Mouse (Mus musculus) cortical plate, adult 2 months (tissue): ENCODE measurements around the gene Kcne1. TPM values are rescaled to one million over a fixed set of nuclear protein-coding genes. Genes with fewer than 3 reads are reported as not detected.

Experiments
- H3K27ac ChIP-seq: fragments of 200-500 bp; 2 replicates; pipeline ENCODE4 v1.5.1; 2012; ENCODE audit warnings: low read length, control low read depth, inconsistent platforms; ENCODE audit not compliant: insufficient read depth
- H3K4me1 ChIP-seq: fragments of 200-500 bp; 2 replicates; pipeline ENCODE4 v1.6.1; 2011; ENCODE audit warnings: low read length; ENCODE audit not compliant: control insufficient read depth, insufficient read depth
- H3K4me3 ChIP-seq: fragments of 200-500 bp; 2 replicates; pipeline ENCODE4 v1.5.1; 2011; ENCODE audit warnings: mild to moderate bottlenecking, low read length, control low read depth; ENCODE audit not compliant: insufficient read depth
- CTCF ChIP-seq: fragments of 200-500 bp; IDR thresholded peaks from 2 replicates; pipeline ENCODE4 v1.5.1; 2011; ENCODE audit warnings: mild to moderate bottlenecking, control low read depth, low read length; ENCODE audit not compliant: insufficient read depth; ENCODE audit errors: extremely low read depth
- POLR2A ChIP-seq: fragments of 200-500 bp; IDR thresholded peaks from 2 replicates; pipeline ENCODE4 v1.6.1; 2011; ENCODE audit warnings: mild to moderate bottlenecking, low read length, control low read depth; ENCODE audit not compliant: insufficient read depth; ENCODE audit errors: extremely low read depth
- polyA plus RNA-seq: library from polyadenylated mRNA; depleted of rRNA; stranded (reverse); fragments of >200 nt; gene quantifications from 2 replicates; pipeline ENCODE4 v1.2.3, GENCODE M21; 2012

The Kcne1 gene
- polyA plus RNA-seq, 1 experiment, result not detected

DNA sequence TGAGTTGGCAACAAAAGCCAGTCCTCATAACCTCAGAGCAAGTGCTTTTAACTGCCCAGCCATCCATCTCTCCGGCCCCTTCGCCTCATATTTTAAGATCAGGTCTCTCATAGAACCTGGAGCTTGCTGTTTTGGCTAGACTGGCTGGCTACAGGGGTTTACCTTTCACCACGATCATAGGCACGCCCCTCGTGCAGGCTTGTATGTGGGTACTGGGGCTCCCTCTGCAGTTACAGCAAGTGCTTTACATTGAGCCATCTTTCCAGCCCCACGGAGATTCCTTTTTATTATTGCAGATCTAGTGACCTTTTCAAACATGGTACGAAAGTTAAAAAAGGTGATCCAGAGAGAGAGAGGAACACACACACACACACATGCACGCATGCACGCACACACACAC lies 24.7 kb downstream of the Kcne1 start:
- Histone ChIP-seq H3K4me1 (no peaks in the 10 kb centered on the region), H3K4me3 (no peak overlapping the region), H3K27ac (no peak overlapping the region)
- 0 out of 2 replicates have a peak, but pooled peaks have one; percentile 25 for TF ChIP-seq CTCF
- TF ChIP-seq POLR2A, result no peak

DNA sequence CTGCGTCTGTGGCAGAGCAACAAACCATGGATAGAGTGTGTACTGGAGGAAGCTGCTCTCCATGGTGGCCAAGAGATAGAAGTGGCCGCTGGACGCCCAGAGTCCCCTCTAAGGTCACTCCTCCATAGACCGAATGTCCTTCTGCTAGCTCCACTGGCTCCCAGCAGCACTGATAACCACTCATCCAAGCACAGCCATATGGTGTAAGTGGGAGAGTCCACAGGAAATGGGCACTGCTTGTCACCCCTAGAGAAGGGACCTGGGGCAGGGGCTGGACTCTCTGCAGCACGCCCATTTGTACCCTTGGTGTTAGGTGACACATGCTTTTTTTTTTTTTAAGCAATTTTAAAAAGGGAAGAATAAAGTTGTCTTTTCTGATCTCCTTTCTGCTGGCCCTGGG lies 28.3 kb downstream of the Kcne1 start:
- Histone ChIP-seq H3K4me3 (no peak overlapping the region), H3K27ac (no peak overlapping the region), H3K4me1 (no peaks in the 10 kb centered on the region)
- TF ChIP-seq POLR2A (no peak), CTCF (no peak)

GRCm38 (mm10) chr16:92327911-92328310 lies 31.4 kb downstream of the Kcne1 start:
- Histone ChIP-seq H3K4me3 (no peak overlapping the region), H3K27ac (no peak overlapping the region), H3K4me1 (no peaks in the 10 kb centered on the region)
- TF ChIP-seq CTCF (no peak), POLR2A (no peak)

DNA sequence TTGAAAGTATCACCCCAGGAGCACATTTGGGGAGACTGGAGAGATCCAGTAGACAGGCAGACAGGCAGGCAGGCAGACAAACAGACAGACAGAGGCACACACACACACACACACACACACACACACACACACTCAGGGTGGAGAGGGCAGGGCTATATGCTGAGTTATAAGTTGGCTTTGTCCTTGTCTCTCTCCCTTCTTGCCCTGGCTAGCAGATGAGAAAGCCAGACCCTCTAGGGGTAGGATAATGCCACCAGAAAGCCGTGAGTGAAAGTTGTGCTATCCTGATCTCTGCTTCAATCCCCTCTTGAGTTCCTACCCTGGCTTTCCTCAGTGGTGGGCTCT lies 34.2 kb downstream of the Kcne1 start:
- TF ChIP-seq CTCF (no peak), POLR2A (no peak)
- no peak overlapping the region for H3K4me3 ChIP-seq
- H3K4me1 ChIP-seq, result no peaks in the 10 kb centered on the region
- H3K27ac ChIP-seq, result no peak overlapping the region

DNA sequence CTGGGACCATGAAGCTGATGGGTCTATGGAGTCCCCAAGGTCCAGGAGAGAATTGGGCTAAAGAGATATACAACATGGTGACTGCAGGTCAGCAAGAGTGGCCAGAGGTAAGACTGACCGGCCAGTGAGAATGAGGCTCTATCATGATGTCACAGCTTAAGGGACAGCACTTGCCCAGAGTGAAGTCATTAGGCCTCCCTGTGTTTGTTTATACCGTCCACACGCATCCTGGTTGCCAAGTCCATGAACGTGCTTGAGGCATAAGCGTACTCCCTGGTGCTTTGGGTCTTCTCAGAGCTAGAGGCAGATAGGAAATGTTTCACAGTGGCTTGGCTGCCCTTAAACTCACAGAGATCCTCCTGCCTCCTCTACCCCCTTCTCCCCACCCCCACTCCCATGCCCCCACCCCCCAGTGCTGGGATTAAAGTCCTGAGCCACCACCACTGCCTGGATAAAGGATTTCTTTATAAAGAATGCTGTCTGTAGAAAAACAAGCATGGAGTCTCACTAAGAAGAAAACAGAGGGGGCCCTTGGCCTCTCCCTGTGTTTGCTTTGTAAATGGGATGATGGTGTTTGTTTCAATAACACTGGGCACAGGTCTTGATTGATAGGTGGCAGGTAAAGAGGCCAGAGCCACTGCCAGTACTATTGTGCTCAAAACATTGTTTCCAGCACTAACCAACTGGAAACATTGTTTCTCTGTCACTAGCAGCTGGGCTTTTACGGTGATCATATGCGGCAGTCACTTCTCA lies 34.8 kb downstream of the Kcne1 start:
- Histone ChIP-seq H3K4me1 (no peaks in the 10 kb centered on the region), H3K27ac (no peak overlapping the region), H3K4me3 (no peak overlapping the region)
- no peak for TF ChIP-seq CTCF
- TF ChIP-seq POLR2A, result no peak

- no peak within 1 kb of the TSS for H3K27ac ChIP-seq
- TF ChIP-seq CTCF (no peak), POLR2A (no peak)
- peaks cover 2% of the 10 kb centered on the region; the same call in 1 of the 2 replicates for H3K4me1 ChIP-seq
- no peak within 1 kb of the TSS for H3K4me3 ChIP-seq
These were observed 37.9 kb downstream of the Kcne1 start, which contains the start of gene Fam243 for GRCm38 (mm10) chr16:92321341-92321740. Gene Fam243, minus strand, starts transcription at chr16:92321441.

GRCm38 (mm10) chr16:92320361-92320760 lies 38.9 kb downstream of the Kcne1 start:
- H3K27ac ChIP-seq, result no peak overlapping the region
- no peak overlapping the region for H3K4me3 ChIP-seq
- TF ChIP-seq CTCF (no peak), POLR2A (no peak)
- H3K4me1 ChIP-seq, result peaks cover 2% of the 10 kb centered on the region; the same call in 1 of the 2 replicates

- Histone ChIP-seq H3K4me1 (peaks cover 2% of the 10 kb centered on the region; the same call in 1 of the 2 replicates), H3K4me3 (no peak overlapping the region), H3K27ac (no peak overlapping the region)
- peak; percentile 31; the same call in 1 of the 2 replicates for TF ChIP-seq CTCF
- no peak for TF ChIP-seq POLR2A
These were observed 39.7 kb downstream of the Kcne1 start for GRCm38 (mm10) chr16:92319353-92320109.

DNA sequence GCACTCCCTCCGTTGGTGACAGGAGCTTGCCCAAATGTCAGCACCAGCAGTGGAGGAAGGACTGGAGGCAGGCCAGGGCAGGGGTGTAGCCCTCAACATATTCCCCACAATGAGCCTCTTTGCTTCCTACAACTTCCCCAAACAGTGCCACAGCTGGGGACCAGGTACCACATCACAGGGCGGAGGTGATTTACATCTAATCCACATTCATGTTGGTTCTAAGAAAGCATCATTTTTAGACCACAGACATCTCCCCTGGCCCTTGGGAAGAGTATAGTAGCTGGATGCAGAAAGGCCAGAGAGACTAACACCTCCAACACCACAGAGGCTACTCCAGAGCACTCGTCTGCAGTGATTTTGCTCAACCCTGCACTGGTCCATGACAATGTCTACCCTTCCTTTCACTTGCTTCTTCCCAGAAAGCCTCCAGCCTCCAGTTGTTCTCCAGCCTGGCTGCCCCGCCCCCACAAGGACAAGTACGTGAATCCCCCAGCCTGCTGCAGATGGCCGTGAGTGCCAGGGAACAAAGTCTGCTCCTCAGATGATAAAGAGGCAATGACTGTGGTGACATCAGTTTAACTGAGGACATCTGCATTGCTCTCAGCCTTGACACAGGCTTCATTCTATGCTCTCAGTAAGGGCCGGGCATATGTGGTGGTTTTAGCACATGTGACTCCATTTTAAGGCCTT lies 43.1 kb downstream of the Kcne1 start:
- TF ChIP-seq CTCF (no peak), POLR2A (no peak)
- no peak overlapping the region for H3K27ac ChIP-seq
- no peak overlapping the region for H3K4me3 ChIP-seq
- H3K4me1 ChIP-seq, result peaks cover 2% of the 10 kb centered on the region; the same call in 1 of the 2 replicates
